Mouse (Mus musculus) erythroblast, adult 5-6 weeks (primary cell): ENCODE results near the gene Ruvbl2. TPM values are rescaled to one million over a fixed set of nuclear protein-coding genes. Genes with fewer than 3 reads are reported as not detected.
A peak's percentile ranks its signal among the peaks of the same experiment; 100 is the strongest.
"Not testable (repeated sequence)": the region's sequence is repeated elsewhere in the genome, so short reads cannot be mapped to it uniquely, and the experiment has no call there.

Source experiments
- ATAC-seq: replicated peaks from 2 replicates; pipeline ENCODE4 v1.8.0; 2016; ENCODE audit warnings: moderate number of reproducible peaks, mild to moderate bottlenecking, moderate TSS enrichment, inconsistent platforms; ENCODE audit not compliant: poor library complexity, low FRiP score, severe bottlenecking
- total RNA-seq, 2 experiments: library from RNA; stranded (forward) in 1 of 2; stranded (reverse) in 1 of 2; fragments of 150-400 nt in 1 of 2; fragments of 200-764, 138-1000 nt in 1 of 2; gene quantifications; 2 replicates each; pipeline versions ENCODE4 v1.2.3 to v1.2.4; 2015 to 2017; ENCODE audit warnings: low replicate concordance in 2 of 2

Ruvbl2 gene
- total RNA-seq (2015; ENCODE audit: low replicate concordance), result 54.1 and 63.4 TPM in 2 replicates
- 23.1 and 50.1 TPM in 2 replicates for total RNA-seq (2017; ENCODE audit: low replicate concordance)

DNA sequence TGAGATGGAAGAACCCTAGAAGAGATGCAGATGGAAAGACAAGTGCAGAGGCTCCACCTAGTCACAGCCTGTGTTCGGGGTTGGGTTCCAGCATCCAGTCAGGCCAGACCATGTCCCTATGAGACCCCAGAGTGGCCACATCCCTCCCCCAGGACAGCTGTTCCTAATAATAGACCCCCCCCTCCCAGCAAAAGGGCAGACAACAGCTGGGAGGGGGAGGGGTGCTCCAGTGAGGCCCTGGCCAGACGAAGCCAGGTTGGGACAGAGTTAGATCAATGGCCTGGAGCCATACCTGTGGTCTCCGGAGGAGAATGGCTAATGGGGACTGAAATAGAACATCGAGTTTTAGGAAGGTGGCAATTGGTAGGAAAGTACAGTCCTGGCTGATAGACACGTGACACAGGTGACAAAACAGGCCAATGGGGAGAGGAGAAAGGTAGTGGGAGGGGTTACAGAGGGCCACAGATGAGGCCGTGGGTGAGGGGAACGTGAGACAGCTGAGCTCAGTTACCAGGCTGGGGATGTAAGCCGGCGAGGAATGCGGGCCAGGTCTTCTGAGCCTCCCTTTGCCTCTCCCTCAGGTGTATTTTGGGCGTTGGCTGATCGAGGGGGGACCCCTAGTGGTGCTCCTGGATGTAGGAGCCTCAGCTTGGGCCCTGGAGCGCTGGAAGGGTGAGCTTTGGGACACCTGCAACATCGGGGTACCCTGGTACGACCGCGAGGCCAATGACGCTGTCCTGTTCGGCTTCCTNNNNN lies at the start of gene Ruvbl2:
Ruvbl2 (minus strand) TSS at position 576 of the 756 bp plus-strand sequence.
- ATAC-seq, result no peak

DNA sequence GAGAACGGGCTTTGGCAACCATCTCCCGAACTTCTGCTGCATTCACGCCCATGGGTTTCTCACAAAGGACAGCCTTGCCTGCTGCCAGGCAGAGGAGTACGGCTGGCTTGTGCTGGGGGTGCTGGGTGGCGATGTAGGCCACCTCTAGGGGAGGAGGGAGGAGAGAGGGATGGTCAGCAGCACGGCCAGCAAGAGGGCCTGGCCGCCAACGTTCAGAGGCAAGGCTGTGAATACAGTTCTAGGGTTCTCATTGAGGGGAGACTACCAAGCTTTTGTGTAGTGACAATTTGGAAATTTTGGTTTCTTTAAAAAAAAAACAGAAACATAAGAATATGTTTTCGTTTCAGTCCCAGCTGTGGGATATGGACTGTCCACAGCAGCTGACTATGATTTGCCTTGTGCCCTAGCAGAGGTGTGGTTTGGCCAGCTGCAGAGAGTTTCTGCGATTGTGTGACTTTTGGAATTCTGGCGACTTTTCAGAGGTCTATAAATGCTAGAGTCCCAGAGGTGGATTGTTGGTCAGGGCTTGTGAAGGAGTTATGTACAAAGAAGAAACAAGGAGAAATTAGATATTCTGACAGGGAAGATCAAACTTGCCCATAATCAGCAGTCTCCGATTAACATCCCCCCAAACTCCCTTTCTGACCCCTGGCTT lies 49.0 kb upstream of the Ruvbl2 start, which contains the start of gene Gm45808:
Gm45808 (minus strand) TSS at position 51 of the 655 bp plus-strand sequence.
- ATAC-seq, result no peak

DNA sequence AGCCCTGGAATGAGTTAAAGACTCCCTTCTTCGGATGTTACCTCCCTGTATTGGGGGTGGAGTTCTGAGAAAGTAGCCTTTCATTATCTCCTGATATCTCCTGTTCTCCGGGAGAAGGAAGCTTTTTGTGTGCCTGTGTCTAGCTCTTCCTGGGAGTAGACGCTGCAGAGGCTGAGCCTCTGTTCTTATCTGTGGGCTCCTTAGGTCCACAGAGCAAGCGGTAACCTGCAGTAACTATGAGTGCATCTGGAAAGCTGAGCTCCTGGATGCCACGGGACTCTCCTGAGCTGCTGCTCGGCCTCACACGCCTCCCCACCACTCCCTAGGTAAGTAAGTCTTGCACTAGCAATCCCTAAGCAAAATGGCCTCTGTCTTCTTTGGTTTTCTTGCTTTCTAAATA lies 48.3 kb upstream of the Ruvbl2 start:
- ATAC-seq, result no peak

DNA sequence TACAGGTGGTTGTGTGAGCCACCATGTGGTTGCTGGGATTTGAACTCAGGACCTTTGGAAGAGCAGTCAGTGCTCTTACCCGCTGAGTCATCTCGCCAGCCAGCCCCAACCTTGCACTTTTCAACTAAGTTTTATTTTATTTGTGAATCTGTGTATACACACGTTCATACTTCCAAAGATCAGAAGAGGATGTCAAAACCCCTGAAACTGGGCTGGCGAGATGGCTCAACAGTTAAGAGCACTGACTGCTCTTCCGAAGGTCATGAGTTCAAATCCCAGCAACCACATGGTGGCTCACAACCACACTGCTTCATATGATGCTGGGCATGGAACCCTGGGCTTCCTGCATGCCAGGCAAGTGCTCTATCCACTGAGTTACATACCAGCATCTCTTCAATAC lies 47.1 kb upstream of the Ruvbl2 start:
- ATAC-seq, result not testable (repeated sequence)

DNA sequence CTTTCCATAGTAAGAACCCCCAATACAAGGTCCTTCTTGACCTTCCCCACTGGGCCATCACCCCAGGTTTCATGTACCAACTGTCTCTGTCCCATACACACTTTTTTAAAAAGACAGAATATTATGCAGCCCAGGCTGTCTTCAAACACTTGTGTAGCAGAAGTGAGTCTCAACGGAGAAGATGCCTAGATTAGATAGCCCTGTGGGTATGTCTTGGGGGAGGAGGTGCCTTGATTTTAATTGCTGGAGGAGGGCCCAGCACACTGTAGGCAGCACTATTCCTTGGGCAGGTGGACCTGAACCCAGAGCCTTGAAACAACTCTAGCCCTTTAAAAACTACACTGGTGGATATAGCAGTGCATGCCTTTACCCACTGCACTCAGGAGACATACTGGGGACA lies 44.3 kb upstream of the Ruvbl2 start:
- ATAC-seq, result no peak

DNA sequence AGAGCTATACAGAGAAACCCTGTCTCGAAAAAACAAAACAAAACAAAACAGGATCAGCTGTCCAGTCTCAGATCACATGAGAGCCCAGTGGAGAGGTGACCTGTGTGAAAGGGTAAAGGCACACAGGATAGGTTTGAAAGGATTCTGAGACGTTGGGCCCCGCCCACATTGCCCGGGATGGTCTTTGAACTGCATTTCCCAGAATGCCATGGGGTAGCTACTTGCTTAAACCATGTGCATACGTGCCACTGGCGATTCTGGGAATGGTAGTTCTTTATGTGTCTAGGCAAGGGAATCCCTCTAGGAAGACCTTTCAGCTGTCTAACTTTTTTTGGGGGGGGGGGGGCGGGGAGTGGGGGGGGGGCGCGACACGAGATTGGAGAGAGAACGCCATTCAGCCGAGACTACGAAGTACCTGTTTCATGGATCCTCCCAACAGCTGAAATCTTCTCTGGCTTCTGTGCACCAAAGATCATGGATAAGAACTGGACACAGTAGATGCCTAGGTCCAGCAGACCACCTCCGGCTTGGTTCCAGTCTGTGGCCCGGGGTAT lies 43.6 kb upstream of the Ruvbl2 start, which contains the start of gene Tulp2:
Tulp2 (plus strand) TSS at position 504 of the 554 bp plus-strand sequence.
- peak; percentile 79 for ATAC-seq

DNA sequence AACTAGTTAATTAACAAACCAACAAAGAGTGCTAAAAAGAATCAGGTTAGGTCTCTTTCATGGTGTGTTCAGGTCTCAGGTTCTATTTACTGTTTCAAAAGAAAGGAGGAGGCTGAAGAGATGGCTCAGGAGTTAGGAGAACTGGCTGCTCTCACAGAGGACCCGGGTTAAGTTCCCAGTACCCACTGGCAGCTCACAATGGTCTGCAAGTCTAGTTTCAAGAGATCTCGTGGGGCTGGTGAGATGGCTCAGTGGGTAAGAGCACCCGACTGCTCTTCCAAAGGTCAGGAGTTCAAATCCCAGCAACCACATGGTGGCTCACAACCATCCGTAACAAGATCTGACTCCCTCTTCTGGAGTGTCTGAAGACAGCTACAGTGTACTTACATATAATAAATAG lies 42.4 kb upstream of the Ruvbl2 start:
- ATAC-seq, result not testable (repeated sequence)

DNA sequence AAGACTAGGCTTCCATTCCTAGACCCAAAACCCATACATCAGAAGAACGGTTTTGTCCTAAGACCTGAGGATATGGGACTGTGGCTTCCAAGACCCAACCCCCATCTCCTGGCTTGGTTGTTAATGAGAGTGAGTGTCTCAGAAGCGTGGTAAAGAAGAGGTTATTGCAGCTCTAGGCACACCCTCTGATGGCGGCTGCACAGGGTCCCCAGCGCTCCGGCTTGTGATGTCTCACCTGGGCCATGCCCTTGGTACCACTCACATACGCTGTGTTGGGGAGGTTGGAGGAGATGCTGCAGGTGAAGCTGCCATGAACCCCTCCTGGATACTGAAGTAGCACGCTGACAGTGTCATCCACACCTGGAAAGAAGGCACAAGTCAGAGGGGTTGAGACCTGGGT lies 40.9 kb upstream of the Ruvbl2 start:
- ATAC-seq, result no peak

DNA sequence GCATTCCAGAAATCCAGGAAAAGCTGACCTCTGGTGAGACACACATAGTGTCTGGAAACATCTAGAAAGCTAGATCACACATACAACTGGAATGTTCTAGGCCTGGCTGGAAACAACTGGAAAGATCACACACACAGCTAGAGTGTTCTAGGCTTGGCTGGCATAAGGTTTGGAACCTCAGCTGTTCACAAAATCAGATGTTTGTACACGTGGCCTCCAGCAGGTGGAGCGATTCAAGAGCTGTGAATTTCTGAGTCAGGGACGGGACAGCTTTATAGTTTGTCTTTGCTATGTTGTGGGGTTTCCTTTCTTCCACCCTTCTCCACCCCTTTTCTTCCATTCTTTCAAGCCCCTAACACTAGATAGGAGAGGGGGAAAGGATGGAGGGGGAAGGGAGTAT lies 39.1 kb upstream of the Ruvbl2 start:
- ATAC-seq, result peak; percentile 87

DNA sequence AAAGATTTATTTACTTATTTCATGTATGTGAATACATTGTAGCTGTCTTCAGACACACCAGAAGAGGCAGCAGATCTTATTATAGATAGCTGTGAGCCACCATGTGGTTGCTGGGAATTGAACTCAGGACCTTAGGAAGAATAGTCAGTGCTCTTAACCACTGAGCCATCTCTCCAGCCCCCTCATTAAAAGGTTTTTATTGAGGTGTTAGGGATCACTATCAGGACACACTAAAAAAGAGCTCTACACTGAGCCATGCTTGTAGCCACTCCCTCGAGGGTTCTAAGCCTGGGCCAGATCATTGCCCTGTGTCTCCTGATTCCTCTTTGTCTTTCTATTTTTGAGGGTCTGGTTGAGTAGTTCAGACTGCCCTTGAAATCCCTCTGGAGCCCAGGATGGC lies 38.6 kb upstream of the Ruvbl2 start:
- ATAC-seq, result no peak

DNA sequence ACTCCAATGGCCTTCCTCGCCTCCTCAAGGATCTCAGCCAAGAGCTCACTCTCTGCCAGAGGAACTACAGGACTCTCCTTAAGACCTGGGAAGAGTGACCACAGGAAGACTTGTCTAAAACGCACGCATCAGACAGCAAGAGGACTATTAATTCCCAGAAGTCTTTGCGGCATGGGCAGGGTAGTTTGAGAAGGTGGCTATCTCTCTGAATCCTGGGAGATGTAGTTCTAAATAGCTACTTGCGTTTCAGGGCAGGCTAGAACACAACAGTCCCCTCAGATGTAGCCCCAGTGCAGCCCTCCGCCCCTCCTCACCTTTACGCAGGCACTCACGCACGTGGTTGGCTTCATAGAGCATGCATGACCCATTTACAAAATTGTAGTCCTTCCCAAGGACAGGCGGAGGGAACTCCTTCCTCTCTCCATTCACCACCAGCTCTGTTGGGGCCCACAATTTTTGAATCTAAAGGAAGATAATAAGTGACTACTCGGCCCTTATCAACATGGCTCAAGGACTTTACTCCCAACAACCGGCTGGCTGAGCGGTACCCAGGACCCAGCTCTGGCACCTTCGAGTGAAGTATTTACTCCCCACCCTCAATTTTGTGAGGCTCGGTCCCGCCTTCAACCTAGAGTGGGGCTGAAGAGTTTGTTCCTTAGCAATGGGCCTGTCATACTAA lies 37.5 kb upstream of the Ruvbl2 start:
- no peak for ATAC-seq

DNA sequence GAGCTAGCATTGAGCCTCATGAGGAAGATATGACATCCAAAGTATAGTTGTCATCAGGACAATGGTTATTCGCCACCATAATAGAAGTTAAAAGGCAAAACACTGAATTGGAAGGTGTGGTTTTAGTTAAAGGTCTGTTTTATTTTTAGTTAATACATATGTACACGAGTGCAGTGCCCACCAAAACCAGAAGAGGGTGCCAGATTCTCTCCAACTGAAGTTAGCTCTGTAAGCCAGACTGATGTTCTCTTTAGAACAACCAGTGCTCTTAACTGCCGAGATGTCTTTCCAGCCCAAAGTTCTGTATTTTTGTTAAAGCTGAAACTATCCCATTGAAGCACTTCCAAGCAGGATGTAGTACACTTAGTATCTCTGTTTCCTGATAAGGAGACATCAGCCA lies 33.0 kb upstream of the Ruvbl2 start:
- ATAC-seq, result peak; percentile 64

DNA sequence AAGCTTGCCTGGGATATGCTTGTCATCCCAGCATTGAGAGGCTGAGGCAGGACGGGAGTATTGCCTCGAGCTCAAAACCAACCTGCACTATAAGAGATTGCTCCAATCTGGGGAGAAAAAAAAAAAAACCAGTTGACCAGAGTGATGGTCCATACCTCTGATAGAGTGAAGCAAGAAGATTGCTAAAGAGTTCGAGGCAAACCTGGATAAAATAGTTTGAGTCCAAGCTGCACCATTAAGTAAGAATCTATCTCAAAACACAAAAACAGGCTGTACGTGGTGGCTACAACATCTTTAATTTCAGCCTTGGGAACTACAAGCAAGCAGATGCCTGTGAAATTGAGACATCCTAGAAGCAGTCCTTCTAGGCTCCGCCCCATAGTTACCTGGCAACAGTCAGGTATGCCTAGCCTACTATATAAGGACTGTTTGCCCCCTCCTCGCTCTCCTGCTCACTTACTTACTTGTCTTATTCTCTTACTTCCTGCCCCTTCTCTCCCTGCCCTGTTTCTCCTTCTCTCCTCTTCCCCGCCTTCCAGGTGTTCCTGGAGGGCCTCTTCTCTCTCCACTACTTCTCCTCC lies 29.3 kb upstream of the Ruvbl2 start:
- ATAC-seq, result no peak; the same call in 1 of the 2 replicates

DNA sequence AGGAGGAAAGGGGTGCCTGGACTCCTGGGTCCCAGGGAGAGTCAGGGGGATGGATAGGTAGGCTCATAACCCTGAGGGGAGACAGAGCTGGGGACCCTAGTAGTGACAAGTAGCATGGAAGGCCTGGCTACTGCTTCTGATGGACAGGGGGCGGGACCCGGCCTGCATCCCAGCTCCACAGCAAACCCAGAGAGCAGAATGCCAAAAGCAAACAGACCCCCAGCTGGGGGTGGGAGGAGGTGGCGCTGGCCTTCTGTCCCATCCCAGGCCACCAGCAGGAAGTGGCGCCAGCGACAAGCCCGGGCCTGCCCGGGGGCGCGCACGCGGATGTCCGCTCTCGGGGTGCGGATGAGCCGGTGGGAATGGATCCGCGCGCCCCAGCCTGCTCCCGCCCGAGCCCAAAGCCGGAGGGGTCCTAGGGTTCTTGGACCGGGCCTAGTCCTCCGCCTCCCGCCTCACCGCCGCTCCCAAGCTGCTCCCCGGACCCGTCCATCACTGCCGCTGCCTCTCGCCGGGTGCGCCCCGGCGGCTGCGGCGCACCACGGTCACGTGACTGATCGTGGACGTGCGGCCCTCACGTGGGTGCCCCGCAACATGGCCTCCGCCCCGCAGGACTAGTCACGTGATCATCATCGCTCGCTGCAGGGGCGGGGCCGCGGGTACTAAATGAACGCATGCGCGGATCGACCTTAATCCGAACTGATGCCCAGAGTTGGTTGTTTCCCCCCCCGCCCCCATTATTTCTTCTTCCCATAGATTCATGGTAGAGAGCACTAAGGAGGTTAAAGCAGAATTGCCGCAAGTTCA lies 28.6 kb upstream of the Ruvbl2 start, which contains the start of gene Bax:
Bax (minus strand) TSS at position 616 of the 807 bp plus-strand sequence.
- peak; percentile 82 for ATAC-seq

DNA sequence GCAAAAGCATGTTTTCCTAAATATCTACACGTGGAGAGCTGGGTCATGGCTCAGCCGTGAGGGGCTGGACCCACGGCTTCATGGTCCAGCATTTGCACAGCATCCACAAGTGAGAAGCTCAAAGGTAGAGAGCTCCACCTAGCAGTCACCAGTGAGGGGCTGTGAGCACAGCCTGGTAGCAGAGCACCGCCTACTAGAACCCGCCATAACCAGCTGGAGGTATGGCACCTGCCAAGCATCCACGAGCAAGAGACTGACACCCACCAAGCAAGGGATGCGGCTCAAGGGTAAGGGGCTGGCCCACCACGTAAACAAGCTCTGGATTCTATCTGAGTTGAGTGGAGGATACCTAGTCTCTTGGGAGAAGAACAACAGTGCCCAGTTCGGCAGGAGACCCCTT lies 27.7 kb upstream of the Ruvbl2 start:
- ATAC-seq, result no peak

DNA sequence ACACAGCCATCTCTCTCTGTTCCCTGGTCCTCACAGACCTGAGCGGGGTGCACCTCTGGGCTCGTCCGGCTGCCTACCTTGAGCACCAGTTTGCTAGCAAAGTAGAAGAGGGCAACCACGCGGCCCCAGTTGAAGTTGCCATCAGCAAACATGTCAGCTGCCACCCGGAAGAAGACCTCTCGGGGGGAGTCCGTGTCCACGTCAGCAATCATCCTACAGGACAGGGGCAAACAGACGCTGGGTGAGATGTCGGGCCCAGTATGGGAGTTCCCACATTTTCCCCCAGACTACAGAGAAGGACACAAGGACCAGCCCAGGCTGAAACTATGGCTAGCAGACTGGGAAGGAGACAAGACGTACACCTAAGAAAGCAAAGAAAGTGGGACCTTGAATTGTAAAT lies 27.2 kb upstream of the Ruvbl2 start:
- no peak for ATAC-seq

DNA sequence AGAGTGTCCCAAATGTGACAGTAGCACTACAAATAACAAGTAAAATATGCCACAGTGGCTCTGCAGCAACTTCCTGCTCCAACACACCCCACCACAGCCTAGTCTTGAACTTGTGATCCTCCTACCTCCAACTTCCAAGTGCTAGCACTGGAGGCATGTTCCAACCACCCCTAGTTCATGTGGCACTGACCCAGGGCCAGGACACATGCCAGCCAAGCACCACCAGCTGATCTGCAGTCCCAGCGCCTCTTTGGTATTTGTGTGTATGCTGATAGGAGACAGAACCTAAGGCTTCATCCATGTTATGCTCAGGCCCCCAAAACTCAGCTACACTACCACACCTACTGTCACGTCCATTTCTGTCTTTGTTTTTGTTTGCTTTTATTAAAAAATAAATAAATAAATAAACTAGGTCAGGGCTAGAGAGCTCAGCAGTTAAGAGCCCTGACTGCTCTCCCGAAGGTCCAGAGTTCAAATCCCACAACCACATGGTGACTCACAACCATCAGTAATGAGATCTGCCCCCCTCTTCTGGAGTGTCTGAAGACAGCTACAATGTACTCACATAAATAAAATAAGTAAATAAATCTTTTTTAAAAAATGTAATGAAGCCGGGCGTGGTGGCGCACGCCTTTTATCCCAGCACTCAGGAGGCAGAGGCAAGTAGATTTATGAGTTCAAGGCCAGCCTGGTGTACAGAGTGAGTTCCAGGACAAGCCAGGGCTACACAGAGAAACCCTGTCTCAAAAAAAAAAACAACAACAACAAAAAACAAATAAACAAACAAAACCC lies 26.3 kb upstream of the Ruvbl2 start:
- ATAC-seq, result no peak

DNA sequence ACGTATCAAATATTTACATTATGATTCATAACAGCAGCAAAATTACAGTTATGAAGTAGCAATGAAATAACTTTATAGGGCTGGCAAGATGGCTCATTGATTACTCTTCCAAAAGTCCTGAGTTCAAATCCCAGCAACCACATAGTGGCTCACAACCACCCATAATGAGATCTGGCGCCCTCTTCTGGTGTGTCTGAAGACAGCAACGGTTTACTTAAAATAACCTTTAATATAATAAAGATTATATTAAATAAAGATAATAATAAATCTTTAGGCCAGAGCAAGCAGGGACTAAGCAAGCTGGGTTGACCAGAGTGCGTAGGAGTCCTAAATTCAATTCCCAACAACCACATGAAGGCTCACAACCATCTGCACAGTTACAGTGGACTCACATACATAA lies 25.0 kb upstream of the Ruvbl2 start:
- not testable (repeated sequence) for ATAC-seq
